Mouse (Mus musculus) lung, adult 2 months (tissue): ENCODE data around the gene Rfx5. TPM values are rescaled to one million over a fixed set of nuclear protein-coding genes. Genes with fewer than 3 reads are reported as not detected.
A peak's percentile ranks its signal among the peaks of the same experiment; 100 is the strongest.
"Not testable (repeated sequence)": the region's sequence is repeated elsewhere in the genome, so short reads cannot be mapped to it uniquely, and the experiment has no call there.

Source experiments
- DNase-seq: peaks from one replicate; pipeline ENCODE4 v3.0.0; 2022
- H3K4me1 ChIP-seq: fragments of 200-500 bp; 2 replicates; pipeline ENCODE4 v1.6.1; 2011; ENCODE audit warnings: low read length; ENCODE audit not compliant: control insufficient read depth, insufficient read depth
- H3K4me3 ChIP-seq: fragments of 200-500 bp; replicated peaks from 2 replicates; pipeline ENCODE3; 2011; ENCODE audit warnings: low read depth, mild to moderate bottlenecking, control low read depth, low read length; ENCODE audit errors: extremely low read depth
- CTCF ChIP-seq: fragments of 200-500 bp; IDR thresholded peaks from 2 replicates; pipeline ENCODE4 v1.5.1; 2011; ENCODE audit warnings: mild to moderate bottlenecking, low read length, control low read depth; ENCODE audit not compliant: insufficient read depth
- POLR2A ChIP-seq: fragments of 200-500 bp; IDR thresholded peaks from 2 replicates; pipeline ENCODE4 v1.6.1; 2011; ENCODE audit warnings: low read depth, mild to moderate bottlenecking, control low read depth, low read length, borderline replicate concordance; ENCODE audit errors: extremely low read depth
- WGBS: fragments of 180-500 bp; shearing (Covaris S2); methylation state at CpG from one replicate; pipeline ENCODE4 v1.1.7; 2018; 5-methylcytosine and 5-hydroxymethylcytosine counted together
- polyA plus RNA-seq: library from polyadenylated mRNA; depleted of rRNA; stranded (reverse); fragments of >200 nt; gene quantifications from 2 replicates; pipeline ENCODE4 v1.2.3, GENCODE M21; 2012; rRNA removed

The Rfx5 gene
- 10.5 and 14.6 TPM in 2 replicates for polyA plus RNA-seq

DNA sequence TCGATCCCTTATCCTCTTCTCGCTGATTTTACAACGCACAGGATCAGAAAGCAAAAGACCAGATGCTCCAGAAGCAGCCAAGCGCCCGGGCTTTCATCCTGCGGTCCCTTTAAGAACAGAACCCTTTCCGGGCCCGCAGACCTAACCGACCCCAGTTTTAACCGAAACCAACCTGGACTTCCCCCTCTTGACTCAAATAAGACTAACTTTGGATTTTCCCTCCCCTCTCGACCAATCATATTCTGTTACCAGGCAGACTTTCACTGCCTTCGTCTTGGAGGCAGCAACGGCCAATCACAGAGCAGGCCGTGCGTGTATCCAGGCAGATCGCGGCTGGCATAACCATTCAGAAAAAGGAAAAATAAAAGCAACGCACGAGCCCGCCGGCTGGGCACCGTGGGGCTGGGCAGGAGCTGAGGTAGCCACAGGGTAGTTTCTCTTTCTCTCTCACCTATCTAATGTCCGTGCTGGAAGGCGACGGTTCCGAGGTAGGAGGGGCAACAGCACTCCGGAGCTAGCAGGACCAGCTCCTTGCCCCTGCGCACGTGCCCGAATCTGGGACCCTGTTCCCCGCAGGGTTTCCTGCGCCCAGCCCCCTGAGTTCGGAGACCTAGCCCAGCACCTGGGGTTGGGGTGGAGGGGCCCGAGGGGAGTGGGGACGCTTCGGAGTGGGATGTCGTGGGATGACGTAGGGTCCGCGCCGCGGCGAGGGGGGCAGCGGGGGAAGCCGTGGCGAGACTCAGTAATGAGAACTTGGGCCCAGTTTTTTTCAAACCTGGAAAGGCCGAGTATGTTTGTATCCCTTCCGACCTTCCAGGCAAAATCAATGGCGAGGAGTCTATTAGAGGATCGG is at the start of gene Rfx5:
TSS of gene Rfx5 (plus strand) at position 312 of the 853 bp plus-strand sequence.
- peak; percentile 91 for DNase-seq
- TF ChIP-seq CTCF: no peak
- TF ChIP-seq POLR2A: peak; percentile 74; the same call in 1 of the 2 replicates
- H3K4me3 ChIP-seq: peak within 1 kb of the TSS; percentile 89
- WGBS: under 1% methylated on average over 50 of the region's 50 CpGs
- H3K4me1 ChIP-seq: peaks cover 6% of the 10 kb centered on the region

DNA sequence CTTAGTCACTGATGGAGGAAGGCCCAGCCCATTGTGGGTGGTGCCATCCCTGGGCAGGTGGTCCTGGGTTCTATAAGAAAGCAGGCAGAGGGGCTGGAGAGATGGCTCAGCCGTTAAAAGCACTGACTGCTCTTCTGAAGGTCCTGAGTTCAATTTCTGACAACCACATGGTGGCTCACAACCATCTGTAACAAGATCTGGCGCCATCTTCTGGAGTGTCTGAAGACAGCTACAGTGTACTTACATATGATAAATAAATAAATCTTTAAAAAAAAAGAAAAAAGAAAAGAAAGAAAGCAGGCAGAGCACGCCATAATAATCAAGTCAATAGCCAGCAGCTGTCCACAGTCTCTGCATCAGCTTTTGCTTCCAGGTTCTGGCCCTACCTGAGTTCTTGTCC is 49.1 kb upstream of the Rfx5 start:
- DNase-seq, H3K4me3 ChIP-seq, H3K4me1 ChIP-seq: not testable (repeated sequence)
- 54% methylated on average over 3 of the region's 3 CpGs for WGBS

- TF ChIP-seq POLR2A (no peak), CTCF (no peak)
- WGBS: 58% methylated on average over 1 of the region's 1 CpGs
- DNase-seq: no peak
- Histone ChIP-seq H3K4me1 (no peaks in the 10 kb centered on the region), H3K4me3 (no peak overlapping the region)
Observed at GRCm38 (mm10) chr3:94906482-94906881, 47.4 kb upstream of the Rfx5 start.

GRCm38 (mm10) chr3:94911050-94911693 is 42.7 kb upstream of the Rfx5 start:
- peak; percentile 69 for DNase-seq
- WGBS: 37% methylated on average over 2 of the region's 2 CpGs
- H3K4me3 ChIP-seq: no peak overlapping the region
- peak; percentile 39; the same call in 1 of the 2 replicates for TF ChIP-seq POLR2A
- no peak for TF ChIP-seq CTCF
- H3K4me1 ChIP-seq: peaks cover 5% of the 10 kb centered on the region; the same call in 1 of the 2 replicates

DNA sequence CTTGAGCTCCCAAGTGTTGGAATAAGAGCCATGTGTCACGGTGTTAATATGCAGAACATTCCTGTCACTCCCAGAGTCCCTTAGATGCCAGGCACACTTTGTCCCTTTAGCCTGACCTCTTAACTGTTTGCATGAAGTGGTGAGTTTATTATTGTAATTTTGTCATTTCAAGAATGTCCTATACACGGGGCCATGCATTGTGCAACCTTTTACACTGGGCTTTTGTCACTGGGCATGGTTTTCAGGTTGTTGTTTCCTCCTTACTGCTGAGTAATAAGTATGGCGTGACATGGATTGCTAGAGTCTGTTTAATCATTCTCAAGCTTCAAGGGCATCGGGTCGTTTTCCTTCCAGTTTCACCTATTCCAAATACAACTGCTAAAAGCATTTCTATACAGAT is 40.1 kb upstream of the Rfx5 start:
- no peak for TF ChIP-seq CTCF
- TF ChIP-seq POLR2A: no peak
- no peak overlapping the region for H3K4me3 ChIP-seq
- 38% methylated on average over 5 of the region's 5 CpGs for WGBS
- H3K4me1 ChIP-seq: peaks cover 8% of the 10 kb centered on the region; the same call in 1 of the 2 replicates
- DNase-seq: no peak

- WGBS: 60% methylated on average over 7 of the region's 7 CpGs
- Histone ChIP-seq H3K4me1 (peaks cover 8% of the 10 kb centered on the region; the same call in 1 of the 2 replicates), H3K4me3 (no peak overlapping the region)
- DNase-seq: no peak
- TF ChIP-seq CTCF: no peak
- no peak for TF ChIP-seq POLR2A
Observed at GRCm38 (mm10) chr3:94915903-94916741, 37.8 kb upstream of the Rfx5 start.

DNA sequence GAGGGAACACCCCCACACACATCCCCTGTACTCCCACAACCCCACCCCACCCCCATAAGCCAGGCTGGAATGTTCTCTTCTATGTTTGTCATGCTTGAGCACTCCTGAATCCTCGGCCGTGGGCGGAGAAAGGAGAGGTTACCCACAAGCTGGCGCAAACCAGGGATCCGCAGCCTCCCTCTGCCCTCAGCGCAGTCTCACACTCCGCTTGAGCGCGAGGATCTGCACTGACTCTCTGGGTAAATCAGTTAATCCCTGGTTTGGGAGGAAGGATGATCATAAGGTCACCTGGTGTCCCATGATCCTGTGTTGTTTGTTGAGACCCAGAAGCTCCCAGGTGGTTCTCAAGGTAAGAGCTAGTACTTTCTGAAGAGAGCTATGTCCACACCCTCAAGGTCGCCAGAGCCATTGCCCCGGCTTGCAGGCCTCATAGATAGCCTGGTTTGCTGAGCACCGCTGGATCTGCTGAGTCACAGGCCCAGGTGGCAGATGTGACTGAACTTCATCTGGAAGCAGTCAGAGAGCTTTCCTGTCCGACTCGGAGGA is 36.0 kb upstream of the Rfx5 start:
- TF ChIP-seq POLR2A (peak; percentile 78; the same call in 1 of the 2 replicates), CTCF (no peak)
- DNase-seq: peak; percentile 63
- Histone ChIP-seq H3K4me3 (peak overlapping the region; percentile 30), H3K4me1 (peaks cover 6% of the 10 kb centered on the region; the same call in 1 of the 2 replicates)
- 61% methylated on average over 14 of the region's 14 CpGs for WGBS

GRCm38 (mm10) chr3:94918845-94919244 is 35.0 kb upstream of the Rfx5 start:
- WGBS: 64% methylated on average over 4 of the region's 4 CpGs
- no peak for DNase-seq
- Histone ChIP-seq H3K4me3 (no peak overlapping the region), H3K4me1 (peaks cover 6% of the 10 kb centered on the region; the same call in 1 of the 2 replicates)
- no peak for TF ChIP-seq POLR2A
- TF ChIP-seq CTCF: no peak

- 34% methylated on average over 3 of the region's 3 CpGs for WGBS
- DNase-seq: no peak
- peaks cover 3% of the 10 kb centered on the region; the same call in 1 of the 2 replicates for H3K4me1 ChIP-seq
- TF ChIP-seq CTCF: no peak
- no peak for TF ChIP-seq POLR2A
- no peak overlapping the region for H3K4me3 ChIP-seq
Observed at GRCm38 (mm10) chr3:94921104-94921503, 32.8 kb upstream of the Rfx5 start.
